Mouse (Mus musculus): ENCODE results near the gene Rac3.
"Not testable (repeated sequence)": the region's sequence is repeated elsewhere in the genome, so short reads cannot be mapped to it uniquely, and the experiment has no call there.

Gene Rac3

DNA sequence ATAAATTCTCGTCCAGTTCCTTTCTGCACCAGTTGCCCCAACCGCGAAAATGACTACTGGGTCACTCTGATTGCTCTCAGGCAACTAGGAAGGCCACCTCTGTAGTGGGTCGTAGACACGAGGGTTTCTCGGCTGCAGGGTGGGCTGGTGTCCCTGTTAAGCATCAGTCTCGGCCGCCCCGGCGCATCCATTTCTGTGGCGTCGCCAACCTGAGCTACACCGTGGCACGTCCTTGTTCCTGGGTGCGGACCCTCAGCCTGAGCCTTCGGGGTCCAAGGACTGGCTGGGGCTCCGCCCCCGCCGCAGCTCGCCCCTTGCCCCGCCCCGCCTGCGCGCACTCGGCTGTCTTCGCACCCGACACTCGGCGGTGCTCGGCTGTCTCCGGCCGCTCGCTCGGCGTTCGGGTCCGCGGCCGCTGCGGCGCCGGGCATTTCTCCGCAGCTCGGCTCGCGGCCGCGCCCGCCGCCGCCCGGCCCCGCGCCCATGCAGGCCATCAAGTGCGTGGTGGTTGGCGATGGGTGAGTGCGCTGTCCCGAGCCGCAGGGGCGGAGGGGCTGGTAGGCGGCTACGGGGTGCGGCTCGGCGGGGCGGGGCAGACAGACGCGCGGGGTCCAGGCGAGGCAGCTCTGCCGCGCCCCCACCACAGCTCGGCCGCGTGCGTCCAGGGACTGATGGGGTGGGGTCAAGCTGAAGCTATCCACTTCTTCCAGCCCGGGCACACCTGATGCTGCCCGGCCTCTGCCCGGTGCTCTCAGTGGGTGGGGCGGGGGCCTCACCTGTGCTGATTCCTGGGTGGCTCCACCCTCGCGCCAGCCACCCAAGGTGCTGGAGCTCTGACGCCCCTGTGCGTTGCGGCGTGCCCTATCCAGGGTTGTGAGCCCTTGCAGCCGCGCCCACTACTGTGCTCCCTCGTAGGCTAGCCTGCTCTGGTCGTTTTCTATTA lies at the start of gene Rac3:
Gene Rac3, plus strand, starts transcription at position 347 of the 943 bp plus-strand sequence.
- peak; percentile 57 for DNase-seq (ENCODE audit: low read depth, low spot score)

- peak; percentile 97 for DNase-seq (ENCODE audit: low read depth, low spot score)
These were observed 48.3 kb upstream of the Rac3 start, which contains the start of gene Aspscr1 for GRCm38 (mm10) chr11:120672687-120673593. TSS of gene Aspscr1 (plus strand) at chr11:120672973.

DNA sequence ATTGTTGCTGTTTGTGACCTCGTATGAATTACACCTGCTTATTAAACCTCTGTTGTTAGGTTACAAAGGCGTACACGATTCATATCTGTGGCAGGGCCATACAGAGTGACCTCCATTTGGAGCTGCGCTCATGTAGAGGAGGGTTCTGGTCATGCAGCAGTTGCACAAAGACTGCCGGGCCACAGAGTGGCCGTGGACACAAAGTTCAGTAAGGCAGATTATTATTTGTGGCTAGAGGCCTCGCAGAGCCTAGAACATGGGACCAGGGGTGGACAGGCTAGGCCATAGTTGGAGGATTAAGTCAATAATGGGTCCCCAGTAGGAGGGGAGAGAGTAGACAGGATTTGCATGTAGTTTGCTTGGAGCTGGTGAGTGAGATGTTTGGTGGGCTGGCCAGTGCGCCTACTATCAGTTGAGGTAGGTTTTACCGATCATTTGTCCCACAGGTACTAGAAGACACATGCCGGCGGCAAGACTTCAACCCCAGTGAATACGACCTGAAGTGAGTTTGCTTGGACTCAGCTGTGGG lies 47.6 kb upstream of the Rac3 start:
- no peak for DNase-seq (ENCODE audit: low read depth, low spot score)

DNA sequence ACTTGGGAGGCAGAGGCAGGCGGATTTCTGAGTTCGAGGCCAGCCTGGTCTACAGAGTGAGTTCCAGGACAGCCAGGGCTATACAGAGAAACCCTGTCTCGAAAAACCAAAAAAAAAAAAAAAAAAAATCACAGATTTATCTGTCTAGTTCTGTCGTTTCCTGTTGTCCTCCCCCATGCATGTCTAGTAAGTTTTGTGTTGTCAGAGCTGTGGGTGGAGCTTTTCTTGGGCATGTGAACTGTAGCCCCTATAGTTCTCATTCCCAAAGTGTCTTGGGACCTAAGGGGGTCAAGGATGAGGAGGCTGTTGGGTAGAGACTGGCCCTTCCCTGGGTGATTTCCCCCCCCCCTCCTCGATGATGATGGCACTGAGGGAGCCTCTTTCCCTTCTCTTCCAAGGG lies 45.4 kb upstream of the Rac3 start:
- not testable (repeated sequence) for DNase-seq (ENCODE audit: low read depth, low spot score)

- no peak for DNase-seq (ENCODE audit: low read depth, low spot score)
These were observed 44.3 kb upstream of the Rac3 start for GRCm38 (mm10) chr11:120676951-120677350.

DNA sequence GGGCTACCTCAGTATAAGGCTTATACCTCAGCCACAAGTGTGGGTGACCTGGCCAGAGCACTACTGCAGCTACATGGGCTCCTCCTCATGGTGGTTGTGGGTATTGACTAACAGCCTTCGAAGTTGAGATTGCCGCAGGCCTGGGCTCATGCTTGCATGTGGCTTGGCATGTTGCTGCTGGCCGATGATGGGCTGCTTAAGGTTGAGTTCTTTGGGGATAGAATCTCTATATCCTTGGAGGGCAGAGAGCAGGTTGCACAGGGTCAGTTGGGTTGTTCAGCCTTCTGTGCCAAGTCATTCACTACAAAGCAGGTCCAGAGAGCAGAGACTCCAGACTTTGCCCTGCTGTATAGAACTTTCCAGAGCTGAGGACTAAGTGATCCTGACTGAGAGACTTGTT lies 41.4 kb upstream of the Rac3 start:
- peak; percentile 36 for DNase-seq (ENCODE audit: low read depth, low spot score)

GRCm38 (mm10) chr11:120682683-120683082 lies 38.6 kb upstream of the Rac3 start:
- no peak for DNase-seq (ENCODE audit: low read depth, low spot score)

GRCm38 (mm10) chr11:120683536-120683935 lies 37.7 kb upstream of the Rac3 start:
- DNase-seq (ENCODE audit: low read depth, low spot score): no peak

DNA sequence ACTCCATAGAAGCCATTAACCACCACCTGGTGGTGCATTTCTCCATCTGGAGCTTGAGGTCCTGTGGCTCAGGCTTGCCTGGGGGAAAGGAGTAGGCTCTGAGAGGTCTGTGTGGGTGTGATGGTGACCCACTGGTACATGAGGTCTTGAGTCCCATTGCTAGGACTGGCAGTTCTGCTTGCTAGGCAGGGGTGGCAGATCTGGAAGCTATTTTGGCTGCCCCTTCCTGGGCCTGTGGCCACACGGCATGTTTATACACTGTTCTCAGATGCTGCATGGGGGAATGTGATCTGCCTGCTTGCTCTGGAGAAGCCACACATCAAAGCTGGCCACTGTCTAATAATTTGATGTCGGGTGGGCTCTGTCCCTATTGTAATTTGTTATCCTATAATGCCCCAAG lies 37.2 kb upstream of the Rac3 start:
- DNase-seq (ENCODE audit: low read depth, low spot score): no peak

DNA sequence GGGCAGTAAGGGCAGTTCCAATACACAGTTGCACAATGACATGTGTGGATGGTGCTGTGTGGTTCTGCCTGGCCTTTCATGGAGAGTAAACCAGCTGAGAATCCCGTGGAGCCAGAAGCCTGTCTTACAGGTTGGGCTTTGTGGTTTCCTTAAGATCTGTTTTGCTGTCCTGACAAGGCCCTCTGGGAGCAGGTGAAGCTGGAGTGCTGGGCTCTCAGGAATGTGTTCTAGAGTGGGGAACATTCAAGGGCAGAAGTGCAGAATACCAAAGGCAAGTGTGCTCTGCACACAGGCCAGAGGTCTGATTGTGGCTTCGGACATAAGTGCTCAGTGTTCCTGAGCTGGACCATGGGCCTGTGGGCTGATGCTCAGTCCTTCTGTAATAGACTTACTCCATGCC lies 36.6 kb upstream of the Rac3 start:
- no peak for DNase-seq (ENCODE audit: low read depth, low spot score)

DNA sequence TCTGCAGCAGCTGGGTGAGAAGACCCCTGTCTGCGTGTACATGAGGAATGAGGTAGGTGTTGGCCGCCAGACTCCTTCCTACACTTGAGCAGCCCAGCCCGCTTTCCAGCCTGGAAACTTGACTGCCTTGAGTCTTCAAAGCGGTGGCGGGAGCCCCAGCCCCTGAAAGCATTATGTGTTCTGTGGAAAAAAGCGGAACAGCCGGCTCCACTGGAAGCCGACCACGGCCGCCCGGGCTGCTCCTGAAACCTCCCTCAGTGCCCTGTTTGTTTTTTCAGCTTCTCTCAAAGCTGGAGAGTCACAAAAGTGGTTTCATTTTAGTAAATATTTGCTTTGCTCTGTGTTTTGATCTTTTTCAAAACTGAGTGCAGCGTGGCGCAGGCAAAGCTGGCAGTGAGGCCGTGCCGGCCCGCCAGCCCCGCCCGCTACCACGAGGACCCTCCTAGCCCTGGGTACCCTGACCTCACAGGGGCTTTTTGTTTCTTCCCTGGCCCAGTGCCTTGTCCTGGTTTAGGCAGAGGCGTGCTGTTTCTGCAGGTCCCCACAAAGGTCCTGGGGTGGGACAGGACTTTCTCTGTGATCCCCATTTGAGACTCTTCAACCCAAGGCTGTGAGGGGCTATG lies 34.5 kb upstream of the Rac3 start:
- no peak for DNase-seq (ENCODE audit: low read depth, low spot score)

DNA sequence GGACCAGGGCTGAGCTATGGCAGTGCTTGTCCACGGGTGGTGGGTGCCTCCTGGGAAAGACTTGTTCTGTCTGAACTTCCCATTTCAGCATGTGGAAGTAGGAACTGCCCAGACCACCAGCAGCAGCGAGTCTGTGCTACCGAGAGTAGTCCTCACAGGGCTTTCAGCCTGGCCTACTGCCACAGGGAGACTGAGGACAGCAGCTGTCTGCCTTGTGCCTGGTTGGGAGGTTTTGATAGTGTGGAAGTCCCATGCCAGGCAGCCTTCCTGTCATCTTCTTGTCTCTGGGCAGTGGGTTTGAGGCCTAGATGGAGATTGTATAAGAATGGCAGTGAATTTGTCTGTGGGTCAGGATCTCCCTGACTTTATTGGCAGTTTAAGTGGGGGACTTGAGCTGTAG lies 31.9 kb upstream of the Rac3 start:
- DNase-seq (ENCODE audit: low read depth, low spot score): no peak

DNA sequence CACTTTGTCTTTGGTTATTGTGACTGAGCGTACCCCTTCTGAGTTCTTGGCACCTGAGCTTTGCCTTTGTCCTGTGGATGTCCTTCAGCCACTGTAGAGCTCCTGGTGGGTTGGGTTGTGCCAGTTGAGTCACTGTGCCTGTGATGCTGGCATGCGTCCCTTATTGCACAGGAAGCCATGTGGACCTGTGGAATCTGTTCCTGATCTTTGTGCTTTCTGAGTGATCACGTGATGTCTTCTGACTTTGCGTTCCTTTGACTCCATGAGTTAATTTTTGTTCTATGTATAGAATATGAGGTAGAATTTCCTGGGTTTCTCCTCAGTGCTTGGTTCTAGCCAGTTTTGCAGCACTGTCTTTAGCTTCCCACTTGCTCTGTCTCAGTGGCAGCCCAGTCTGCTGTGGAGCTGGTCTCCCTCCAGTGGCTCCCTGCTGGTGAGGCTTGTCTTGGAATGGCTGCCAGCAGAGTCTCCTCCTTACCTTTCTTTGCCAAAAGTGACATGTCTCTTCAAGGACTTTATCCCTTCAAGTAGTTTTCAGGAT lies 28.7 kb upstream of the Rac3 start:
- DNase-seq (ENCODE audit: low read depth, low spot score): no peak

GRCm38 (mm10) chr11:120693461-120693860 lies 27.8 kb upstream of the Rac3 start:
- DNase-seq (ENCODE audit: low read depth, low spot score): no peak

GRCm38 (mm10) chr11:120695184-120695583 lies 26.1 kb upstream of the Rac3 start:
- no peak for DNase-seq (ENCODE audit: low read depth, low spot score)

GRCm38 (mm10) chr11:120695641-120696040 lies 25.6 kb upstream of the Rac3 start:
- DNase-seq (ENCODE audit: low read depth, low spot score): no peak

DNA sequence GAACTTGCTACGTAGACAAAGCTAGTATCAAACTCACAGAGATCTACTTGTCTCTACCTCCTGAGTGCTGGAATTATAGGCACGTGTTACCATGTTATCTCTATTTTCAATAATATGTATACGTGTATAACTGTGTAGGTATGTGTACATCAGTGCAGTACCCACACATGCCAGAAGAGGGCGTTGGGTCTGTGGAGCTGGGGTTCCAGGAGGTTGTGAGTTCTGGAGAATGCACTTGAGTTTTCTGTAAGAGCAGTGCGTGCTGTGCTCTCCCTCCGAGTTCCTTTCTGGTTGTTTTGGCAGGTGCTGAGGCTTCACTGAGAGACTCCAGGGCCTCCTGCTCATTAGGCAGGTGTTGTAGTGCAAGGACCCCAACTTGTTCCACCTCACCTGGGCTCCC lies 24.7 kb upstream of the Rac3 start:
- no peak for DNase-seq (ENCODE audit: low read depth, low spot score)

DNA sequence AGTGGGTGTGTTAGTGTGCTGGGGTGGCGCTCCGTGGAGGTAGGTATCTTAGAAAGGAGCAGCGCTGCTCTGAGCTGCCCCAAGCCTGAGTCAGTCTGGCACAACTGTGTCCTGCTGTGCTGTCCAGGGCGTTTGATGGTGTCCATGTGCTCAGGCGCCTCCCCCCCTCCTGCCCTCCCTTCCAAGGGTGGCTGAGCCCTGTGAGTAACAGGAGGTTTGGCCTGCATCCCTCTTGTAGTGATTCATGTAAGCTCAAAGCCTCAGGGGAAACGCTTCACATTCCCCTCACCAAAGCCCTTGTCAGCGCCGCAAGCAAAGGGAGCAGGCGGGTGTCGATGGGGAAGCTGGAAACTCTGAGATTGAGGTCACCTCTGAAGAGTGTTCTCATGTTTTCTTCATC lies 23.5 kb upstream of the Rac3 start:
- no peak for DNase-seq (ENCODE audit: low read depth, low spot score)

- no peak for DNase-seq (ENCODE audit: low read depth, low spot score)
These were observed 17.4 kb upstream of the Rac3 start for GRCm38 (mm10) chr11:120703696-120704454.

GRCm38 (mm10) chr11:120704486-120705325 lies 16.6 kb upstream of the Rac3 start:
- no peak for DNase-seq (ENCODE audit: low read depth, low spot score)
